In genomic region chr6:94987427-94987826, GRCm38 (mm10) we compare ENCODE assay signal across 16 mouse cellular contexts.
"Had no signal": no experiment of that assay in that cellular context is flagged by ENCODE, and none has a peak within 500 bp of the region (broad histone marks: within the 10 kb centered on the region; RNA-seq: fewer than 3 reads in every experiment).

No protein-coding gene starts in this region.

- H3K9me3 ChIP-seq: limb, embryonic 13.5 days; megakaryocyte, embryonic 14.5 days; midbrain, embryonic 12.5 days; neural tube, embryonic 13.5 days had no signal

- H3K36me3 ChIP-seq: limb, embryonic 13.5 days; midbrain, embryonic 12.5 days; neural tube, embryonic 13.5 days had no signal

- ATAC-seq: midbrain, embryonic 16.5 days had no signal

- H3K27me3 ChIP-seq: limb, embryonic 13.5 days; midbrain, embryonic 12.5 days; neural tube, embryonic 13.5 days had no signal

- H3K4me2 ChIP-seq: limb, embryonic 13.5 days; liver, embryonic 11.5 days; lung, embryonic 14.5 days; midbrain, embryonic 12.5 days; neural tube, embryonic 13.5 days had no signal

- H3K27ac ChIP-seq: limb, embryonic 13.5 days; macrophage; midbrain, embryonic 12.5 days; neural tube, embryonic 13.5 days; stomach, postnatal 0 days had no signal

- DNase-seq: kidney, adult 8-10 months; kidney, postnatal 25 days; layer of hippocampus, adult 9-11 months; lung, embryonic 14.5 days; lung, postnatal 10 days; right cerebral cortex, adult 18-20 months; right cerebral cortex, postnatal 25 days; thymus, postnatal 4 days had no signal

- H3K9ac ChIP-seq: limb, embryonic 13.5 days; lung, embryonic 14.5 days; midbrain, embryonic 12.5 days; neural tube, embryonic 13.5 days had no signal

- H3K4me1 ChIP-seq: limb, embryonic 13.5 days; megakaryocyte, embryonic 14.5 days; midbrain, embryonic 12.5 days; neural tube, embryonic 13.5 days had no signal

- H3K4me3 ChIP-seq: limb, embryonic 13.5 days; megakaryocyte, embryonic 14.5 days; midbrain, embryonic 12.5 days; neural tube, embryonic 13.5 days had no signal
